Mouse (Mus musculus): Measurements from ENCODE around the gene Pdzrn3.

DNA sequence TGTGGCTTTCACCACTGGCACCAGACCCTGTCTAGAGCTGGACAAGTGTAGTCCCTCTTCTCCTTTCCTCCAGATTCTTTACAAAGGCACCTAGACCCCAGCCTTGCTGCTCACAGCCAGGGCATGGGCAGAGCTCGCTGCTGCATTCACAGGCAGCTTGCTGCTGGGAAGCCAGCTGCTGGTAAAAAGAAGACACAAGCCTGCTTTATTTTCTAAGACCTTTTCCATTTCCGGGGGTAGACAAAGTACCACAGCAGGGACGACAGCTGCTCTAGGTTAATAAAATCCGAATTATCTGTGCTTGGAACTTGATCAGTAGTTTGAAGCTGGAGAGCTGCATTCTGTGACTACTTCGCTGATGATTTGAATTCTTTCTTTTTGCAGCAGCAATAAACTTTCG, 59.2 kb downstream of the Pdzrn3 start:
- TF ChIP-seq POLR2AphosphoS5 (IDR thresholded peaks at IDR 0.05; ENCODE audit: insufficient replicate concordance, low read depth, low read length) (no peak), CTCF (IDR thresholded peaks at IDR 0.05; ENCODE audit: low read depth, low read length) (no peak)
